Mouse (Mus musculus): Measurements from ENCODE around the gene Pot1a. TPM values are rescaled to one million over a fixed set of nuclear protein-coding genes. Genes with fewer than 3 reads are reported as not detected.

Pot1a gene
- 57.2 TPM for polyA plus RNA-seq (2014; fragmentation: Illumina TruSeq; extraction: RNeasy Lipid Tissue Mini Kit (QIAGEN cat#74804))

DNA sequence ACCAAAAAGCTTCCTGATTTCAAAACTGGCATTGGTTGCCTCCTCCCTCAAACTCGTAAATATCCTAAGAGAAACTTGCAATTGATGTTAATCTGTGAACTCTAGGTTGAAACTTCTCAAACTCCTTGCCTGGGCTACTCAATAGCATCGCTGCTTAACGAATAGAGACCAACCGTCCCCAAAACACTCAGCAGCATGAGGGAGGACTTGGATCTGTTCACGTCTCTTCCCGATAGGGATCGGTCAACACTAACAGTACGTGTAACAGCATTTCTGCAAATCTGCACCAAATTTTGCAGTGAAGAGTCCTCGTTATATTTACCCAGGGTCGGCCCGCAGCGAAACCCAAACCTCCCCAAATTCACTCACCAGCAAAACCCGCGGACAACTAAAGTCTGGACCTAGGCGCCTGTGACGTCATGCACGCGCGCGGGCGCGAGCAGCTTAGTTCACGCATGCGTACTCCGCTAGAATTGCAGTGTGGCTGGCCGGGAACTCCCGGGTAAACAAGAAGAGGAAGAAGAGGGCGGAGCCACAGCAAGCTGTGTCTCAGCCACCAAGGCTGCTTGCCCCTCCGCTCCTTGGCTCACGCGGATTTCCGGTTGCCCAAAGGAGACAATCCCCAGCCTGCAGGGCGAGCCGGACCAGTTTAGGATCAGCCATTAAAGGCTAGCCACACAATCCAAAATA is at the start of gene Pot1a:
Gene Pot1a (minus strand): TSS at position 441 of the 690 bp plus-strand sequence.

Other genes with a start within 250 kb of the Pot1a start
- gene Gpr37, start 118.5 kb downstream of the Pot1a start, polyA plus RNA-seq (2014; fragmentation: Illumina TruSeq; extraction: RNeasy Lipid Tissue Mini Kit (QIAGEN cat#74804)): 6.7 TPM